Mouse (Mus musculus) cerebellum, postnatal 25 days (tissue): ENCODE results near the gene Cipc.

Source experiments
- DNase-seq, 2 experiments: peaks; one replicate each; pipeline ENCODE4 v3.0.0; 2021; ENCODE audit warnings: mixed read lengths in 2 of 2

Cipc gene

DNA sequence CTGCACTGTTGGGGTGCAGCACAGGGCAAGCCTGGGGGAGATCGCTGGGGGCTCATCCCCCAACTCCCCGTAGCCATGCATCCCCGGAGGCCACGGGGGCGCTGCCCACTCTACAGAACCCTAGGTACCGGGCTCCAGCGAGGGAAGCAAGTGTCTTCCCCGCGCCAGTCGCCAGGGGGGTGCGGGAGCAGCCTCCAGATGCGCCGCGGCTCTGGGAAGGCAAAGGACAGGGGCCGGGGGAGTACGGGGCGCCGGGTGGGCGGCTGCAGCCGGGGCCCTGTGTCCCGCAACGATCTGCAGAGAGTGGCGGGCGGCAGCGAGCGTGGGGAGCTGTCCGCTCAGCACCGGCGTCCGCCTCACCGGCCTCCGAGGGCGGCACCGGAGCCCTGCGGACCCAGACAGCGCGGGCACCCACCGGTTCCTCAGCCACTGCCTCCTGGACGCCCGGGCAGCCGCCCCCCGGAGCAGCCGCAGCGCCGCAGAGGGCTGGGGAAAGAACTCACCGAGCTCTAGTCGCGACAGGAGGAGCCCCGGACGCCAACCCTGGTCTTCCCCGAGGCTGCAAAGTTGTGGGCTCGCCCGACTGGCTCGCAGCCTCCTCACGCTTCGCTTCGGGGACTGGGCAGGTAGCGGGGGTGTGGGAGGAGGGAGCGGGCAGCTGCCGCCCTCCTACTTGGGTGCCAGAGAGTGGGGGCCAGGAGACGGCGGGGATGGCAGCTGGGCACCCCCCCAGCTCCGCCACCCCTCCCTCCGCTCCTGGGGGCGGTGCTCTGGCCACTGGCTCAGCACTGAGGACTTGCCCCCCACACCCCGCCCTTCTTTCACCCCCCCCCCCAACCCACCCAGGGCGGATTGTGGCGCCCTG, 43.3 kb downstream of the Cipc start, which contains the start of gene Zdhhc22:
Gene Zdhhc22, minus strand, starts transcription at position 541 of the 865 bp plus-strand sequence.
- peak; percentile 74 to 80 for DNase-seq

DNA sequence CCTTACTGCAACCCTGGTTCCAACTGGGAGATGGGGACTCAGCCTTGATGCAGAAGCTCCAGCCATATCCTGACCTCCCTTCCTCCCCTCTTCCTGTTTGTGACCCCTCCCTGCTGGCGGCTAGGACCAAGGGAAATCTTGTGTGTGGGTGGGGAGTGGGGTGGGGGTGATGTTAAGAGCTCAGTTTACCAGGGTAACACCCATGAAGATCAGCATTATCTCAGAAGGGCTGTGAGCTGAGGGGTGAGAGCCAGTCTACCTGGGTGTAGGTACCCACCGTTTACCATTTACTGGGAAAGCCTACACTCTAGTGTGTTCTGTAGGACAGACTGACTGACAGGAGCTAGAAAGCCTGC, 43.9 kb downstream of the Cipc start:
- DNase-seq = no peak

DNA sequence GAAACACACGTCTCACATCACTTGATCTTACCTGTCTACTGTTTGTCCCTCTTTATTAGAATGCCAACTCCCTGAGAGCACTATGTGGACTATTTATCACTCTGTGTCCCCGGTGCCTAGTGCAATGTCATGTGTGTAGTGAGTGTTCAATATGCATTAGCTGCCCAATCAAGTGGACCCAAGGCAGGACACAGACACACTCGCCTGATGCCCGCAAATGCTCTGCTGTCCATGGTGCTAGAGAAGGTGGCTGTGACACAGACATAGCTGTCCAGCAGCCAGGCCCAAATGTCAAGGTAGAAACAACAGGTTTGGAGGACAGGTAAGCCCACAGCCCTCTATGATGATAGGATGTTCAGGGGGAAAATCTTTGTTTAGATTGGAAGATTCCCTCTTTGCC, 47.3 kb downstream of the Cipc start:
- DNase-seq = no peak

DNA sequence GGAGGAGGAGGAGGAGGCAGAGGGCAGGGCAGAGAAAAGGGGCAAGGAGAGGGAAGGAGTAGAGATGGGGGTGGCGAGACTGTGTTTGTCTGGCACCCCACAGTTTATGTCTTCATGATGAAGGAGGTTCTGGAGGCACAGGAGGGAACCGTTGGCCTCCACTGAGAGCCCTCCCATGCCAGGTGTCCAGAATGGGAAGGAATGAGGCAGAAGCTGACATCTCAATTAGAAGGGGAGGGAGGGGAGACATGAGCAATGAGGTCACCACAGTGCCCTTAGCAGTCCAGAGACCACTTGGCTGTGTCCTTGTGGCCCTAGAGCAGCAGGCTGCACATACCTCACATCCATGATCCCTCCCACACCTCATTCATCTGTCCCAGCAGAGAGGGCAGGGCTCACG, 47.9 kb downstream of the Cipc start:
- no peak for DNase-seq

DNA sequence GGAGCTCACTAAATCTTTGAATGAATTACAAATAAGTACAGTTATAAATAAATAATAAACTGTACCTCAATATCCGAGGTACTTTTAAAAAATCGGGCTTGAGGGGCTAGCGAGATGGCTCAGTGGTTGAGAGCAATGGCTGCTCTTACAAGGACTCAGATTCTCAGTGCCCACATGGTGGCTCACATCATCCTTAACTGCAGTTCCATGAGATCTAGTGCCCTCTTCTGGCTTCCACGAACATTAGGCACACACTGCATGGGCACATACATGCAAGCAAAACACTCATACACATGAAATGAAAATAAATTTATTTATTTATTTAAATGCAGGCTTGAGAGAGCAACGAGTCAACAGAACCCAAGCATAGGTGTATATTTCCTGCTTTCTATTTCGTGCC, 49.1 kb downstream of the Cipc start:
- no peak for DNase-seq

DNA sequence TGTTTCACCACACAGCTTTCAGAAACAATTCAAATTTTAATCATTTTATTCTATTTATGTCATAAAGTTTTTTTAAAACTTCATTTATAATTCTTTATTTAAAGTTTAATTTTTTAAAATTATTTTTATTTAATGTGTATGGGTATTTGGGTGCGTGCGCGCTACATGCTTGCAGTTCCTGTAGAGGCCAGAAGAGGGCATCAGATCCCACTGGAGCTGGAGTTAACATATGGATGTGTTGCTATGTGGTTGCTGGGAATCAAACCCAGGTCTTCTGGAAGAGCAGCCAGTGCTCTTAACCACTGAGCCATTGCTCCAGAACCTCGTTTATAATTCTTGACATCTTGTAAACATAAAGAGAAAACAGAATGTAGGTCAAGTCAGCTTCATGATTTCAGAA, 51.9 kb downstream of the Cipc start:
- no peak for DNase-seq

DNA sequence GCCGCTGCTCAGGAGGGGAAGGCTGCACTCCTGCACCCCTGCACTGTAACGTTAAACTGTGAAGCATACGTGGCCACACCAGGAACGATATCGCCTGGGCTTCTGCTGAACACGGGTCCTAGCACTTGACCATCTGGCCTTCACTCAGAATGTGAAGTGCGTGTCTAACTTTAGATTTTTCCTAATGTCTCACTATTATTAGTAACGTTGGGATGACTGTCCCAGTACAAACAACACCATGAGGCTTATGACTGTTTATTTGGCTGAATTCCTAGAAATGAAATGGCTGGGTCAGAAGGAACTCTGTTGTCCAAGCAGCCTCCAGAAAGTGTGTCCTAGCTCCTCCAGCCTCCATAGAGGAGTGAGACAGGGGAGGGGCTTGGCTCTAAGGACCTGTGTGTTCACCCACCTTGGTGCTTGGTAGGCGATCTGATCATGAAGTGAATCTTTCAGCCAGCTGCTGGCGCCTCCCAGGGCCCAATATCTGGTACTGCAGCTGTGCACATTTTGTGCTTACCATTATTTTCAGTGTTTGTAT, 52.5 kb downstream of the Cipc start:
- DNase-seq = peak; percentile 48 to 57

DNA sequence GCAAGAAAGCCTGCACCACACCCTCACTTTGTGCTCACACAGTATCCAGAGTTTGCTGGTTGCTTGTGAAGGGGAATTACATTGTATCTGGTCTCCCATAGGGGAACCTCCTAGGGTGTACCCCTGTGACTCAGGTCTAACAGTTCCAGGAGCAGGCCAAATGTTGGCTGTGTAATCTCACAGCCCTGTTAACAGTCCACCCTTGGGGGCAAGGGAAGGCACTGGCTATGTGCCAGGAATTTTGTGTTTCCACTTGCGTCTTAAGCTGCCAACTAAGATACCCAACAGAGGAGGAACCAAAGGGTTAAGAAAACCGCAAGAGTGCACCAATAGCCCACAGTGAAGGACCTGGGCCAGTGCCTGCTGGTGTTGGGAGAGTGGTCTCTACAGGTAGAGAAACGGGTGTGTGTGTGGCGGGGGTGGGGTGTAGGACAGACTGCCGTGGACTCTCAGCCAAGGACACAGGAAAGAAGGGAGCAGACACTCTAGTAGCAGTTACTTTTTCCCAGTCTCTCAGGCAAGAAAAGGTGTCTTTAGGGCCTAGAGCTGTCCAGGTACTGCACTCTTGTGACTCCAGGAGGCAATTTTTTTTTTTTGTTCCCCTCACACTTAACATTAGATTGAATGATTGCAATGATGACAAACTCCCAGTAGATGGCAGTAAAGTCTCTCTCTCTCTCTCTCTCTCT, 53.5 kb downstream of the Cipc start:
- peak in 1 of 2 experiments; percentile 49 for DNase-seq

DNA sequence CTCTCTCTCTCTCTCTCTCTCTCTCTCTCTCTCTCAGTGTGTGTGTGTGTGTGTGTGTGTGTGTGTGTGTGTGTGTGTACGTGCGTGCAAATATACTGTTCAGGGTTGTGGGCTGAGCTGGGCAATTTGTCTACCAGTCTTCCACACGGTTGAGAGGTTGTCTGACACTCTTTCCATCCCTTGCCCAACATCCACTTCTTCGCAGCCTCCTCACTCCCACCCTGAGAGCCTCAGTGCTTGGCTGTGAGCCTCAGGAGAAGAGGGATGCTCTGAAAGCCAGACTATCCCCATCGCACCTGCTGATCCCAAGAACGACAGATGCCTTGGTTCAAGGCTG, 54.0 kb downstream of the Cipc start:
- peak; percentile 39 to 51 for DNase-seq

DNA sequence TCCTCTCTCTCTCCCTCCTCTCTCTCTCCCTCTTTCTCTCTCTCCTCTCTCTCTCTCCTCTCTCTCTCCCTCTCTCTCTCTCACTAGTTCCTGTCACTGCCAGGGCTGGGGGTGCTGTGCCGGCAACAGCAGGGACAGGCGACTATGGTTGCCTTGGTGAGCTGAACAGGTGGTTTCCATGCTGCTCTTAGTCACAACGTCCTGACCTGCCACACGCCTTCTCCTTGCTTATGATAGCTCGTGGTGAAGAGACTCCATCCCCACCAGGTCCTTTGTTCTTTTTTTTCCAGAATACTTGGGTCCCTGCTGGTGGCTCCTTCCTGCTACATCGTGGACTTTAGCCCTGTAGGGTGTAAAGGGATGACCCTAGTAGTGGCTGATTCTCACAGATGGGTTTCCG, 55.4 kb downstream of the Cipc start:
- DNase-seq = no peak

DNA sequence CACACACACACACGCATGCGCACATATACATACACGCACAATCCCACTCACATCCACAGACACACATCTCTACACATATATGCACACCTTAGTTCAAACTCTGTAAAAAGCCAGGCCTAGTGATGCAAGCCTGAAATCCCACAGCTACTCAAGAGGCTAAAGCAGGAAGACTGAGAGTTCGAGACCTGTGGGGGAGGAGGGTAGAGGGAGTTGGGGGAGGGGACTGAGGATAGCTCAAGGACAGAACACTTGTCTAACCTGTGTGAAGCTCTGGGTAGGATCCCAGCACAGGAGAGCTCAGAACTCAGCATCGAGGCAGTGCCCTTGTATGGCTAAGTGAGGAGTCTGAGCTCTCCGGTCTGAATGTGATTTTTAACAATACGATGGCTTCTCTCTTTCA, 56.0 kb downstream of the Cipc start:
- no peak for DNase-seq

DNA sequence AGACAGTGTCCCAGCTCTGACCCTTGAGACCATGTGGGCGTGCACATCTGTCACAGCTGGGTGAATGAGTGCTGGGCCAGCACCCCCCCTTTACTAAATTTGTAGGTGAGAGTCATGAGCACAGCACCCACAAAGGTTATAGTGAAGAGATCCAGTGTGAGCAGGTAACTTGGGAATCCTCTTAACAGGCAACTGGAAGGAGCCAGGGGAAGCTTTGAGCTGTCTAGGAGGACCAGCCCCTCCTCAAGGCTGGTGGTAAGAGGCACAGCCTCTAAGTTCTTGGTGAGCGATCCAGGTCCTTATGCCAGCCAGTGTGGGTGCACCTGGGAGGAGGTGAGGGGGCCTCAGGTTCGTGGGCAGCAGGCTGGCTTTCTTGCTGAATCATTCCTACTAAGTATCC, 56.8 kb downstream of the Cipc start:
- no peak for DNase-seq

DNA sequence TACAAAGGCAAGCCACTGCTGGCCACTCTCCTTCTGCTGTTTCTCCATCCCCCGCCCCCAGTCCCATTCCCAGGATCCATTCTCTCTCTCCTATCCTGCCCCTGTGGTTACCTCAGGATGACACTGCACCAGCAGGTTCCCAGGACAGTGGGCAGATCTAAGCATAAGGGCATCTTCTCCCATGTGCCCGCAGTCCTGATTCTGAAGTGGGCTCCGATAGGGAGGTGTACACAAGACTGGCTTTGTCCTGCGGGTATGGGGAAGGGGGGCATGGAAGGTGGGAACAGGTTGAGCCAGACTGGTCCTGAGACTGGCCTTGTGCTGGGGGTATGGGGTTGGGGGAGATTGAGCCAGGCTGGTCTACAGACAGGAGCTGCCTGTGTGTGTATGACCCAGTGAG, 57.8 kb downstream of the Cipc start:
- no peak for DNase-seq
